Mouse (Mus musculus): ENCODE results near the gene Gm20388. TPM values are rescaled to one million over a fixed set of nuclear protein-coding genes. Genes with fewer than 3 reads are reported as not detected.

Gm20388 gene
- polyA plus RNA-seq, 1 experiment from 2014 or later: 1.4 TPM

DNA sequence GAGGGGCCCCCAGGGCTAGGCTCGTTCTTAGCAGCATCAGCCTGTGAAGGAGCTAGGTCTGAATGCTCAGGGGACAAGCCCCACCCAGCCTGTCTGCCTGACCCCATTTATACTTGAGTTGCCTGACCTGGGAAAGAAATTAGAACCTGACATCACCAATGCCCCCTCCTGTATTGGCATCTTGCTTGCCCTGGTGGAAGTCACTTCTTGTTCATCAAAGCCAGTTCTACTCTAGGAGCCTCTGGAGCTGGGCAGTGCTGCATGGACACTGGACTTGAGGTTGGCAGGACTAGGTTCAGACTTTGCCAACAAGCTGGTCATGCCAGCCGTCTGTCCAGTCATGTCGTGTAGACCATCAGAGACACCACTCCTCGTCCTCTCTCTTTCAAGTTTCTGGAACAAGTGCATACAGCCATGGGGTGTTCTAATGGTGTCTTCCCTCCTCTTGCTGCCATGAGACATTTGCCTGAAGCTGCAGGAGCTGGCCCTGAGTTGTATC is 2267.8 kb downstream of the Gm20388 start:
- Histone ChIP-seq H3K4me1 (ENCODE audit: control insufficient read depth, low read depth, low read length) (no peaks in the 10 kb centered on the region), H3K27me3 (ENCODE audit: control insufficient read depth, insufficient read depth, low read depth, low read length) (no peaks in the 10 kb centered on the region), H3K36me3 (ENCODE audit: control insufficient read depth, insufficient read depth) (no peaks in the 10 kb centered on the region), H3K4me3 (ENCODE audit: low read depth, low read length) (no peak overlapping the region), H3K27ac (ENCODE audit: low read length) (no peak overlapping the region), H3K4me2 (ENCODE audit: low read depth, low read length) (no peak overlapping the region), H3K9me3 (replicated peaks; ENCODE audit: control insufficient read depth, low read length) (no peaks in the 10 kb centered on the region), H3K9ac (ENCODE audit: low read depth, low read length) (no peak overlapping the region)
- 58% methylated on average over 4 of the region's 4 CpGs for WGBS (ENCODE audit: insufficient replicate concordance)
- no peak for ATAC-seq (ENCODE audit: low read depth)

DNA sequence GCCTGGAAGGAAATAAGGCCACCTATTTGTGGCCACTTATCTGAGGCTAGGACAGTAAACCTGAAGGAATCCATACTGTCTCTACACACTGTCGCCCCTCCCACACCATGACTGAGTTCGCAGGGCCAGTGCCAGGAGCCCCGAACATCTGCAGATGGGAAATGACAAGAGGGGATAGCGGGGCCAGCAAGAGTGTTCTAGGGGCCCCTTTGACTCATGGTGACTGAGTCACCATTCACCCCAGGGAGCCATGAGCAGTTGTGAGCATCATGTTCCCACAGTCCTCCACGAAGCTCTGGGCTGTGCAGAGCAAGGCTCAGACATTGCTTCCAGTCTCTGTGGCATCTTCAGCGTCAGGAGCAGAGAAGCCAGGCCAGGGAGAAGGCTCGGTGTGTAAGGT is 2268.7 kb downstream of the Gm20388 start:
- H3K9me3 ChIP-seq (replicated peaks; ENCODE audit: control insufficient read depth, low read length): no peaks in the 10 kb centered on the region

DNA sequence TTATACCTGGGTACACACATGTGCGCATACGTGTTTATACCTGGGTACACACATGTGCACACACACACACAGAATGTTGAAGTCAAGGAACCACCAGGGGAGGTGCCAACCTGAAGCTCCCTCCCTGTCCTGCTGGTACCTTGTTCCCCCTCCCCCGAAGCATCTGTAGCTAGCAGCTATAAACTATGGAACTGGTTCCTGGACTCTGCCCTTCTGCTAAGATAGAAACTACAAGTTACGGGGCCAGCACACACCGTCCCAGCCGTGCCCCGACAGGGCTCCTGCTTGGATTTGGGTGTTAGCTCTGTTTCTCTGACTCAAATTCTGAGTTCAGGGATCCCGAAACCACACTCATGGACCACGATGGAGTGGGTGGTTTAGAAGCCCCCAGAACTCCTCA is 2269.5 kb downstream of the Gm20388 start:
- Histone ChIP-seq H3K36me3 (ENCODE audit: control insufficient read depth, insufficient read depth) (no peaks in the 10 kb centered on the region), H3K27ac (ENCODE audit: low read length) (no peak overlapping the region), H3K4me1 (ENCODE audit: control insufficient read depth, low read depth, low read length) (no peaks in the 10 kb centered on the region), H3K9ac (ENCODE audit: low read depth, low read length) (no peak overlapping the region), H3K9me3 (replicated peaks; ENCODE audit: control insufficient read depth, low read length) (no peaks in the 10 kb centered on the region), H3K4me2 (ENCODE audit: low read depth, low read length) (no peak overlapping the region), H3K27me3 (ENCODE audit: control insufficient read depth, insufficient read depth, low read depth, low read length) (no peaks in the 10 kb centered on the region), H3K4me3 (ENCODE audit: low read depth, low read length) (no peak overlapping the region)
- WGBS (ENCODE audit: insufficient replicate concordance): 67% methylated on average over 9 of the region's 9 CpGs
- ATAC-seq (ENCODE audit: low read depth): peak; percentile 62; the same call in 1 of the 2 replicates

More for the DNA sequence above, 2268.7 kb downstream of the Gm20388 start:
- no peaks in the 10 kb centered on the region for H3K36me3 ChIP-seq (ENCODE audit: control insufficient read depth, insufficient read depth)
- H3K4me1 ChIP-seq (ENCODE audit: control insufficient read depth, low read depth, low read length): no peaks in the 10 kb centered on the region
- H3K27me3 ChIP-seq (ENCODE audit: control insufficient read depth, insufficient read depth, low read depth, low read length): no peaks in the 10 kb centered on the region
- H3K4me3 ChIP-seq (ENCODE audit: low read depth, low read length): no peak overlapping the region
- H3K27ac ChIP-seq (ENCODE audit: low read length): no peak overlapping the region
- WGBS (ENCODE audit: insufficient replicate concordance): 62% methylated on average over 7 of the region's 7 CpGs
- ATAC-seq (ENCODE audit: low read depth): no peak
- H3K9ac ChIP-seq (ENCODE audit: low read depth, low read length): no peak overlapping the region
- H3K4me2 ChIP-seq (ENCODE audit: low read depth, low read length): no peak overlapping the region

DNA sequence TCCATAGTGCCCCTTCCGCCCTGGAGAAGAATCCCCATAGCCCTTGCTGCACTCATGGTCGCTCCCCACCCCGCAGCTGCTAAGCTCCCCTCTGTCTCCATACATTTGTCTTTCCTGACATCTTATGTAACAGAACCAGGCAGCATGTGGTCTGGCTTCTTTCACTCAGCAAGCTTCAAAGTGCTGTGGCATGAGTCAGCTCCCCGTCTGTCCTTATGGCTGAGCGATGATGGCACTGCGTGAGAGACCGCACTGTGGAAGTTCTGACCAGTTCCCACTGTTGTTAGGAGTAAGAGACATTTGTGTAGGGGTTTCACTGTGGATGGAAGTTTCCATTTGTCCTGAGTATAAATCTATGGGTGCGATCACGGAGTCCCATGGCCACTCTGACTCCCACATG is 2270.8 kb downstream of the Gm20388 start:
- no peak overlapping the region for H3K9ac ChIP-seq (ENCODE audit: low read depth, low read length)
- no peaks in the 10 kb centered on the region for H3K27me3 ChIP-seq (ENCODE audit: control insufficient read depth, insufficient read depth, low read depth, low read length)
- H3K4me1 ChIP-seq (ENCODE audit: control insufficient read depth, low read depth, low read length): no peaks in the 10 kb centered on the region
- H3K9me3 ChIP-seq (replicated peaks; ENCODE audit: control insufficient read depth, low read length): no peaks in the 10 kb centered on the region
- WGBS (ENCODE audit: insufficient replicate concordance): 29% methylated on average over 9 of the region's 9 CpGs
- H3K36me3 ChIP-seq (ENCODE audit: control insufficient read depth, insufficient read depth): no peaks in the 10 kb centered on the region
- H3K27ac ChIP-seq (ENCODE audit: low read length): no peak overlapping the region
- H3K4me3 ChIP-seq (ENCODE audit: low read depth, low read length): no peak overlapping the region
- ATAC-seq (ENCODE audit: low read depth): no peak
- H3K4me2 ChIP-seq (ENCODE audit: low read depth, low read length): no peak overlapping the region

DNA sequence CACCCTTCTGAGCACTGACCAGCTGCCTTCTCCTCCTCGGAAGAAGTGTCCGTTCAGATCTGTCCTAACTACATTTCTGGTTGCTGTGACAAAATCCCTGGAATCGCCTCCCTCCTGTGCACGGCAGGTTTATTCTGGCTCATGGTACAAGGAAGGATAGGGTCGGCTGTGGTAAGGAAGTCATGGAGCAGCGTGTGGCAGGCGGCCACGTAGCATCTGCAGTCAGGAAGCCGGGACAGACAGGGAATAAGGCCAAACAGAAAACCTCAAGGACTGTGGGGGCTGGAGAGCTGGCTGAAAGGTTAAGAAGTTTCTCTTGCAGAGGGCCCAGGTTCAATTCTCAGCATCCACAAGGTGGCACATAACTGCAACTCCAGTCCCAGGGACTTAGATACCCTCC is 2271.3 kb downstream of the Gm20388 start:
- WGBS (ENCODE audit: insufficient replicate concordance): 44% methylated on average over 9 of the region's 9 CpGs
- Histone ChIP-seq H3K4me1 (ENCODE audit: control insufficient read depth, low read depth, low read length) (no peaks in the 10 kb centered on the region), H3K9me3 (replicated peaks; ENCODE audit: control insufficient read depth, low read length) (no peaks in the 10 kb centered on the region), H3K36me3 (ENCODE audit: control insufficient read depth, insufficient read depth) (no peaks in the 10 kb centered on the region), H3K27ac (ENCODE audit: low read length) (no peak overlapping the region), H3K9ac (ENCODE audit: low read depth, low read length) (no peak overlapping the region), H3K27me3 (ENCODE audit: control insufficient read depth, insufficient read depth, low read depth, low read length) (no peaks in the 10 kb centered on the region), H3K4me2 (ENCODE audit: low read depth, low read length) (no peak overlapping the region), H3K4me3 (ENCODE audit: low read depth, low read length) (no peak overlapping the region)
- ATAC-seq (ENCODE audit: low read depth): no peak

DNA sequence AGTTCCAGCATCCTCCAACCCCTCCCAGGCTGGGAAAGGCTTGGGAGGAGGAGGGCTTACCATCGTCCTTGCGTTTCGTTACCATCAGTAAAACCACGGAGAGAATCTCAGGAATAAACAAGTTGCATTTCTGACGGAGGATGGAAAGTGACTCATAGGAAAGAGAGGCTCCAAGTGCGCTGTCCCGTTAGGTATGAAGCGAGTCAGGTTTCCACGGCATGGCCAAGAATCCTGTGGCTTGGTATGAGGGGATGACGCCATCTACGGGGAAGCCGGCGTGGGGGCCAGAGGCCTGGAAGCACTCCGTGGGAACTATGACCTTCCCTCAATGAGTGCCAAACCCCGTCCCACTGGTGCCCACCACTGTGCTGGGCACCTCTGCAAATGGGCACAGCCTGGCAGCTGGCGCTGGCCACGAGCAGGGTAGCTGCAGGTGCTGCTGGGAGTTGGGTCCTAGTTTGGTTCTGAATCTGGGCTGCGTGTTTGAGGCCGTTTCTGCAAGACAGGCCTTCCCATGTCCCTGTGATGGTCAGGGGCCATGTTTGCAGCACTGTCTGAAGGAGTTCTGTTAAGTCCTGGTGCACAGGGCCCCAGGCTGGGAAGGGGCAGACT is 2275.8 kb downstream of the Gm20388 start:
- WGBS (ENCODE audit: insufficient replicate concordance): 76% methylated on average over 19 of the region's 19 CpGs

DNA sequence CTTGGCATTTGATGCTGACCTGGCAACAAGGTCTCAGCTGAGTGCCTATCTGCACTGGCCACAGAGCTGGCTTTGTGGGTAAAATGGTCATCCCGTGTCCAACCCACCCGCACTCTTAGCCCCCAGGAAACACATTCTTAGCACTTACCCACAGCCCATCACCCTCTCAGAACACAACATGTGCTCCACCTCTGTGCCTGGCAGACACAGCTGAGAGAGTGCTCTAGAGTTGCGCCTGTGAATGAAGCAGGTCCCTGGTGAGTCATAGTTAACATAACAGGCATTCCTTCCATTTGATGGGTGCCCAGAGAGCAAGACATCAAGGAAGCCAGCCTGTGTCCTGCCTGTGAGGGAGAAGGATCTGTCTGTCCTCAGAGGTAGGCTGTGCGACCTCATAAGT is 2276.6 kb downstream of the Gm20388 start:
- no peaks in the 10 kb centered on the region for H3K4me1 ChIP-seq (ENCODE audit: control insufficient read depth, low read depth, low read length)
- WGBS (ENCODE audit: insufficient replicate concordance): 71% methylated on average over 4 of the region's 4 CpGs
- H3K27me3 ChIP-seq (ENCODE audit: control insufficient read depth, insufficient read depth, low read depth, low read length): no peaks in the 10 kb centered on the region
- no peaks in the 10 kb centered on the region for H3K9me3 ChIP-seq (replicated peaks; ENCODE audit: control insufficient read depth, low read length)
- ATAC-seq (ENCODE audit: low read depth): no peak
- H3K27ac ChIP-seq (ENCODE audit: low read length): no peak overlapping the region
- no peaks in the 10 kb centered on the region for H3K36me3 ChIP-seq (ENCODE audit: control insufficient read depth, insufficient read depth)
- no peak overlapping the region for H3K9ac ChIP-seq (ENCODE audit: low read depth, low read length)
- H3K4me3 ChIP-seq (ENCODE audit: low read depth, low read length): no peak overlapping the region
- no peak overlapping the region for H3K4me2 ChIP-seq (ENCODE audit: low read depth, low read length)

More for the DNA sequence above, 2275.8 kb downstream of the Gm20388 start:
- Histone ChIP-seq H3K36me3 (ENCODE audit: control insufficient read depth, insufficient read depth) (no peaks in the 10 kb centered on the region), H3K27ac (ENCODE audit: low read length) (no peak overlapping the region), H3K9ac (ENCODE audit: low read depth, low read length) (no peak overlapping the region), H3K9me3 (replicated peaks; ENCODE audit: control insufficient read depth, low read length) (no peaks in the 10 kb centered on the region), H3K4me2 (ENCODE audit: low read depth, low read length) (no peak overlapping the region), H3K27me3 (ENCODE audit: control insufficient read depth, insufficient read depth, low read depth, low read length) (no peaks in the 10 kb centered on the region), H3K4me1 (ENCODE audit: control insufficient read depth, low read depth, low read length) (no peaks in the 10 kb centered on the region), H3K4me3 (ENCODE audit: low read depth, low read length) (no peak overlapping the region)
- ATAC-seq (ENCODE audit: low read depth): no peak

DNA sequence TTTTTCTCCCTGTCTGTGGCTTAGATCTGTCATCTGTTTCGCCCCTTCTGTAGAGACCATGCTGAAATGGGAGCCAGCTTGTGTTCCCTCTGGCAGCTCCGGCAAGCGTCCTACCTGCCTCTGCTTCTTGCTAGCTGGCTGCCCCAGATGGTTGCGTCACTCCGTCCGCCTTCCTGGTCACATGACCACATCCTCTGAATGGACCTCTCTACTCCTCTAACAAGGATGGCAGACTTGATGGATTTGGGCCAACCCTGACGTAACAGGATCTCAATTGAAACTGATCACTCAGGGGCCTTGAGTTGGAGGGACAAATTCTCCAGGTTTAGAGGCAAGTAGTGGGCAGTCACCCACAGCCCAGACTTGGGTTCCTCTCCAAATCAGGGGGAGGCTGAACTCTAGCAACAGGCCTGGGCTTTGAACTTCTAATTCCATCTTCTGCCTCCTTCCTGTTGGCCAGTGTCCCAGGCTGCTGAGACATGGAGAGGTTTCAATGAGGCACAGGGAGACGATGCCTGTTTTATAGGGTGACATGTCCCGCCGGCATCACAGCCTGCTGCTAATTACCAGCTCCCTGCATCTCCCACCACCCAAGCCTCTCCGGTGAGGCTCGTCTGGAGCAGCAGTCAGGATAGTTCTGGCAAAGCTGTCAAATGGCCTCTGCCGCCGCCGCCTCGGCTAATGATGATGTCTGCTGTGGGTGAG is 2279.9 kb downstream of the Gm20388 start:
- no peaks in the 10 kb centered on the region for H3K9me3 ChIP-seq (replicated peaks; ENCODE audit: control insufficient read depth, low read length)
- 37% methylated on average over 16 of the region's 16 CpGs for WGBS (ENCODE audit: insufficient replicate concordance)
- H3K4me2 ChIP-seq (ENCODE audit: low read depth, low read length): no peak overlapping the region
- no peak for ATAC-seq (ENCODE audit: low read depth)
- no peak overlapping the region for H3K27ac ChIP-seq (ENCODE audit: low read length)
- H3K9ac ChIP-seq (ENCODE audit: low read depth, low read length): no peak overlapping the region
- no peaks in the 10 kb centered on the region for H3K27me3 ChIP-seq (ENCODE audit: control insufficient read depth, insufficient read depth, low read depth, low read length)
- H3K4me3 ChIP-seq (ENCODE audit: low read depth, low read length): no peak overlapping the region
- no peaks in the 10 kb centered on the region for H3K36me3 ChIP-seq (ENCODE audit: control insufficient read depth, insufficient read depth)
- H3K4me1 ChIP-seq (ENCODE audit: control insufficient read depth, low read depth, low read length): no peaks in the 10 kb centered on the region

DNA sequence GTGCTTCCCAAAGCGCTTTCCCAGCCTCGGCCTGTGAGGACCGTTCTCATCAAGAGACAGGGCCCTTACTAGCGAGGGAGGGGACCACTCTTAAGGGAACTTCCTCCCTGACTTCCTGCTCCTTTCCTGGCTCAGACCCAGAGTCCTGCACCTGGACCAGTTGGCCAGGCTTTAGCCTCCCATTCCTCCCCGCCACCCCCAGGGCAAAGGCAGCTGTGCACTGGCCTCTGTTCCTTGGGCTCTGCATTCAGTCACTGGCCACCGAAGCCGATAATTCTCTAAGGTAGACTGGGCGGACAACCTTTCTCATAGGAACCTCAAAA is 2280.4 kb downstream of the Gm20388 start:
- ATAC-seq (ENCODE audit: low read depth): no peak
- Histone ChIP-seq H3K9ac (ENCODE audit: low read depth, low read length) (no peak overlapping the region), H3K4me3 (ENCODE audit: low read depth, low read length) (no peak overlapping the region), H3K9me3 (replicated peaks; ENCODE audit: control insufficient read depth, low read length) (no peaks in the 10 kb centered on the region), H3K4me2 (ENCODE audit: low read depth, low read length) (no peak overlapping the region), H3K4me1 (ENCODE audit: control insufficient read depth, low read depth, low read length) (no peaks in the 10 kb centered on the region), H3K36me3 (ENCODE audit: control insufficient read depth, insufficient read depth) (no peaks in the 10 kb centered on the region), H3K27me3 (ENCODE audit: control insufficient read depth, insufficient read depth, low read depth, low read length) (no peaks in the 10 kb centered on the region), H3K27ac (ENCODE audit: low read length) (no peak overlapping the region)
- WGBS (ENCODE audit: insufficient replicate concordance): 55% methylated on average over 8 of the region's 8 CpGs

Measured in liver, embryonic 16.5 days (tissue).